Mouse (Mus musculus) neural tube, embryonic 12.5 days (tissue): Measurements from ENCODE around the gene Soga1. TPM values are rescaled to one million over a fixed set of nuclear protein-coding genes. Genes with fewer than 3 reads are reported as not detected.

Source experiments
- ATAC-seq: fragments of 200-750 bp; cut with Nextera tagmentation; 2 replicates; pipeline ENCODE4 v1.8.0; 2017; ENCODE audit warnings: low read depth, mild to moderate bottlenecking, moderate TSS enrichment, moderate library complexity; ENCODE audit not compliant: low FRiP score
- H3K27ac ChIP-seq: fragments of 300-500 bp; sonication (generic); 2 replicates; pipeline ENCODE4 v1.5.1; 2016
- H3K27me3 ChIP-seq: fragments of 300-500 bp; sonication (generic); replicated peaks from 2 replicates; pipeline ENCODE4 v1.6.1; 2016; ENCODE audit warnings: mild to moderate bottlenecking
- H3K36me3 ChIP-seq: fragments of 300-500 bp; sonication (generic); 2 replicates; pipeline ENCODE4 v1.6.1; 2016; ENCODE audit warnings: mild to moderate bottlenecking
- H3K4me1 ChIP-seq: fragments of 300-500 bp; sonication (generic); 2 replicates; pipeline ENCODE4 v1.6.1; 2016
- H3K4me2 ChIP-seq: fragments of 300-500 bp; sonication (generic); replicated peaks from 2 replicates; pipeline ENCODE4 v1.6.1; 2016; ENCODE audit warnings: mild to moderate bottlenecking
- H3K4me3 ChIP-seq: fragments of 300-500 bp; sonication (generic); 2 replicates; pipeline ENCODE4 v1.5.1; 2016
- H3K9ac ChIP-seq: fragments of 300-500 bp; sonication (generic); 2 replicates; pipeline ENCODE4 v1.6.1; 2016; ENCODE audit warnings: mild to moderate bottlenecking
- H3K9me3 ChIP-seq: fragments of 300-500 bp; sonication (generic); 2 replicates; pipeline ENCODE4 v1.6.1; 2016; ENCODE audit warnings: mild to moderate bottlenecking
- WGBS: fragments of 180-500 bp; shearing (Covaris S2); methylation state at CpG from one replicate; pipeline ENCODE4 v1.1.7; 2016; 5-methylcytosine and 5-hydroxymethylcytosine counted together
- polyA plus RNA-seq: library from polyadenylated mRNA; unstranded; fragments of >200 nt; fragmentation: Nextera tagmentation; extraction: Ambion mirVana; gene quantifications from 2 replicates; pipeline ENCODE4 v1.2.1, GENCODE M21; 2016

Gene Soga1
- polyA plus RNA-seq, 1 experiment from 2014 or later, result 6.1 TPM

DNA sequence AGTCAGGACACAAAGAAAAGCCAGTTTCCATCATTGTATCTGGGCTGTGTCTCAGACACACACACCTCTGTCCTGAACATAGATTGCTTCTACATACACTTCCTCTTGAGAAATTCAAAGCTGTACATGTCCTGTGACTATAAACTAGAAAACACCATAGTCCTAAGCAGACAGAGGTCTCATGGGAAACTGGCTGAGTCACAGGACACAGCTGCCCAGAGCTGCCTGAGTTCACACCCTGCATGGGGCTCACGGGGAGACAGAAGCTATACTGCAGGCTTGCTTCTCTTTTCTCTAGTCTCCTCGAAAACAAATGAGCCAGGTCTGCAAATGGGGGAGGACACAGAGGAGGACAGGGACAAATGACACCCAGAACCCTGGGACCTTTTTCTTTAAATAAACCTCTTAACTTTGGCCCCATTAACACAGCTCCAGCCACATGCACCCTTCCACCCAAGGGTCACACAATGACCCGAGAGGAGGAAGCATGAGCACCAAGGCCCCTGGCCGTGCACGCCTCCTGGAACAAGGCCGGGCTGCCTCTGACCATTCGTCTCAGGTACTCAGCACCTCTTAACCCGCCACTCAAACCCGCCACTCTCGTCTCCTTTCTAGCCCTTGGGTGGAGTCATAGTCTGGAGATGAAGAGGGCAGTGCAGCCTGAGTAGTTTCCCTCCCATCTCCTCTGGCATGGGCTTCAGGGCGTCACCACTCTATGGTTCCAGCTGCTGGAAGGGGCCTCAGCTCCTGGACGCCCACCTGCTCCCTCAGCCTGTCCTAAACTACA lies 20.7 kb upstream of the Soga1 start:
- H3K4me2 ChIP-seq, result no peak overlapping the region
- H3K27ac ChIP-seq, result no peak overlapping the region
- peaks cover 30% of the 10 kb centered on the region for H3K36me3 ChIP-seq
- H3K9ac ChIP-seq, result no peak overlapping the region
- H3K27me3 ChIP-seq, result no peaks in the 10 kb centered on the region
- H3K4me3 ChIP-seq, result no peak overlapping the region
- H3K9me3 ChIP-seq, result no peaks in the 10 kb centered on the region
- no peaks in the 10 kb centered on the region for H3K4me1 ChIP-seq
- no peak for ATAC-seq
- 81% methylated on average over 12 of the region's 12 CpGs for WGBS

DNA sequence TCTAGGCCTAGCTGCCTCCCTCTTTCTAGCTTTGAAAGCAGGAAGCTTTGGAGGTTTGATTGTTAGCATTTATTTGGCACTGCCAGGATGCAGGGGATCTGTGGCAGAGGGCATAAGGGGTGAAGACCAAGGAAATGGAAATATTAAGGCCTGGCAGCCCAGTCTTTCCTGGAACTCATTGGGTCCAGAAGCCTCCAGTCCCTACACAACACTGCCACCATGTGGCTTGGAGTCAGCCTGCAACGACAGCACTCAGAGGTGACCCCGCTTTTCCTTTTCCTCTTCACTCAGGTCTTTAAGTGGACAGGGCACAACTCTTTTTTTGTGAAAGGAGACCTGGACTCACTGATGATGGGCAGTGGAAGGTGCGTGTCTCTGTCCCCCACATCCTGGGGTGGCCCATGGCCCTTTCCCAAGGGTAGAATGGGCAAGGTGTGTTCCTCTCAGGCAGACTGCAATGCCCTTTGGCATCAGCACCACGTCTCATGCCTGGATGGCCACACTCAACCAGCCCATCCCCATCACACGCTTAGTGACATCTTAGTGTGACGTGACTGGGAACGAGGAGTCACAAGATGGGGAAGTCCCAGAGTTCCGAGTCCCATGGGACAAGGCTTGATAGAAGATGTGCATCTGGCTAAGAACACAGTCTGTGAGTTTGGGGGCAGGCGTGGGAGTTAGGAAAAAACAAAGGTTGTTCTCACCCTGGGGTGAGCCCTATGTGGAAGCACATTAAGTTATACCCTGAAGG lies 16.1 kb upstream of the Soga1 start:
- Histone ChIP-seq H3K4me2 (no peak overlapping the region), H3K27ac (no peak overlapping the region), H3K9me3 (no peaks in the 10 kb centered on the region), H3K9ac (no peak overlapping the region), H3K36me3 (peaks cover 8% of the 10 kb centered on the region; the same call in 1 of the 2 replicates), H3K27me3 (no peaks in the 10 kb centered on the region), H3K4me3 (no peak overlapping the region), H3K4me1 (no peaks in the 10 kb centered on the region)
- 66% methylated on average over 9 of the region's 9 CpGs for WGBS
- ATAC-seq, result no peak

- no peak for ATAC-seq
- no peak overlapping the region for H3K4me3 ChIP-seq
Observed at GRCm38 (mm10) chr2:157092024-157092423, 13.0 kb upstream of the Soga1 start.

GRCm38 (mm10) chr2:157087536-157088317 lies 8.7 kb upstream of the Soga1 start:
- 84% methylated on average over 14 of the region's 14 CpGs for WGBS
- peaks cover 4% of the 10 kb centered on the region; the same call in 1 of the 2 replicates for H3K4me1 ChIP-seq
- H3K9me3 ChIP-seq, result no peaks in the 10 kb centered on the region
- H3K27ac ChIP-seq, result no peak overlapping the region
- H3K9ac ChIP-seq, result no peak overlapping the region
- ATAC-seq, result no peak
- no peaks in the 10 kb centered on the region for H3K27me3 ChIP-seq
- no peak overlapping the region for H3K4me3 ChIP-seq
- no peak overlapping the region for H3K4me2 ChIP-seq
- H3K36me3 ChIP-seq, result no peaks in the 10 kb centered on the region

More at GRCm38 (mm10) chr2:157092024-157092423, 13.0 kb upstream of the Soga1 start:
- Histone ChIP-seq H3K36me3 (no peaks in the 10 kb centered on the region), H3K27me3 (no peaks in the 10 kb centered on the region), H3K27ac (no peak overlapping the region), H3K9me3 (no peaks in the 10 kb centered on the region), H3K4me2 (no peak overlapping the region), H3K9ac (no peak overlapping the region), H3K4me1 (no peaks in the 10 kb centered on the region)
- WGBS, result 63% methylated on average over 8 of the region's 8 CpGs

- WGBS, result 87% methylated on average over 8 of the region's 8 CpGs
- no peaks in the 10 kb centered on the region for H3K27me3 ChIP-seq
- H3K36me3 ChIP-seq, result no peaks in the 10 kb centered on the region
- no peaks in the 10 kb centered on the region for H3K9me3 ChIP-seq
- H3K4me2 ChIP-seq, result no peak within 1 kb of the TSS
- no peak within 1 kb of the TSS for H3K27ac ChIP-seq
- no peak within 1 kb of the TSS for H3K9ac ChIP-seq
- H3K4me3 ChIP-seq, result no peak within 1 kb of the TSS
- peaks cover 9% of the 10 kb centered on the region for H3K4me1 ChIP-seq
- no peak for ATAC-seq
Observed at GRCm38 (mm10) chr2:157086796-157087195, 7.7 kb upstream of the Soga1 start, which contains the start of gene Tldc2. Gene Tldc2 (plus strand): TSS chr2:157087055.

DNA sequence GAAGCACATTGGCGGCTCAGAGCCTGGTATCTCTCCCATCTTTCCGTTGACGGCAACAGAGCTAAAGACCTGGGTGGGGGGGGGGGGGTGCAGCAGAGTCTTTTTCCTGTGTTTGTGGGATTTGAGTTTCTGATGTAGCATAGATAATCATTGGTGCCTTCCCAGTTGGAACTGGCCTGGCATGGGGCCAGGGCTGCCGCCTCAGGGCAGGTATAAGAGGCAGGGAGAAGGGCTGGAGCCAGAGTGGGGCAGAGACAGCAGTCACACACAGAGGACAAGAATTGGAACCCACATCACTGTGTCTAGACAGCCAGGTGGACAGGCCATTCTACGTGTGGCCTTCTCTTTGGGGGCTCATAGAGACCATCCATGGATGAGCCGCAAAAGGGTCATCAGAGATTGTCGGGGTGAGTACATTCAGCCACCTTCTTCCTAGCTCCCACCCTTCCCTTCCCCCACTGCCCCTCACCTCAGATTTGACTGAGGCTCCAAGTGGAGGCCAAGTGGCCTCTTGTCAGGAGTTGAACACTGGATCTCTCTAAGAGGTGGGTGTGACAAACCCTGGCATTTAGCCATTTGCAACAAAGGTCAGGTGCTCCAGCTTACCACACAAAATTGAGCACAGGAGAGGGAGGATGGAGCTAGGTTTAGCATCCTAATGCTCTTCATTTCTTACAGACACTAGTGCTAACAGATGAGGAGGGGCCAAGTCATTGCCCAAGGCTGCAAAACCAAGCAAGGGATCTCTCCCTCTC lies 6.0 kb upstream of the Soga1 start:
- 91% methylated on average over 7 of the region's 7 CpGs for WGBS
- H3K9ac ChIP-seq, result no peak overlapping the region
- H3K36me3 ChIP-seq, result no peaks in the 10 kb centered on the region
- no peak overlapping the region for H3K4me3 ChIP-seq
- H3K4me1 ChIP-seq, result peaks cover 12% of the 10 kb centered on the region
- ATAC-seq, result no peak
- H3K9me3 ChIP-seq, result no peaks in the 10 kb centered on the region
- no peaks in the 10 kb centered on the region for H3K27me3 ChIP-seq
- H3K27ac ChIP-seq, result no peak overlapping the region
- H3K4me2 ChIP-seq, result no peak overlapping the region

DNA sequence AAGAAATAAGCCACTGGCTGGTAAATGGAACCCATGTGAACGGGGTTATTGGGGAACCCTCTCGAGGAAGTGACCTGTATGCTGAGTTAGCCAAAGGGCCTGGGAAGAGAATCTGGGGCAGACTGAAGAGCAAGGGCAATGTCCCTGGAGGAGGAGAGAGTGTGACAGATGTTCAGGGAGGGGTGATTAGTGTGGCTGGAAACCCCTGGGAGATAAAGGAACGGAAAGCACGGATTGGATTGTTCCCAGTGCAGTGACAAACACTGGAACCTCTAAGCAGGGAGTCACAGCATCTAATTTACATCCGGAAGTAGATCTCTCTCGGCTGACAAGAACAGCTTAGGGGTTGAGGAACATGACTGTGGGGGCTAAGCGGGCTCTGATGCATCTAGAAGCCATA lies 2.9 kb upstream of the Soga1 start:
- WGBS, result 38% methylated on average over 7 of the region's 7 CpGs
- peaks cover 26% of the 10 kb centered on the region for H3K4me1 ChIP-seq
- no peaks in the 10 kb centered on the region for H3K27me3 ChIP-seq
- H3K36me3 ChIP-seq, result no peaks in the 10 kb centered on the region
- no peaks in the 10 kb centered on the region for H3K9me3 ChIP-seq
- ATAC-seq, result no peak
- no peak overlapping the region for H3K27ac ChIP-seq
- H3K4me2 ChIP-seq, result no peak overlapping the region
- no peak overlapping the region for H3K4me3 ChIP-seq
- no peak overlapping the region for H3K9ac ChIP-seq

GRCm38 (mm10) chr2:157081331-157081730 lies 2.3 kb upstream of the Soga1 start:
- Histone ChIP-seq H3K27ac (no peak overlapping the region), H3K36me3 (peaks cover 4% of the 10 kb centered on the region; the same call in 1 of the 2 replicates), H3K4me1 (peaks cover 33% of the 10 kb centered on the region), H3K9me3 (no peaks in the 10 kb centered on the region), H3K27me3 (no peaks in the 10 kb centered on the region), H3K4me2 (no peak overlapping the region), H3K9ac (no peak overlapping the region), H3K4me3 (no peak overlapping the region)
- no peak for ATAC-seq
- WGBS, result 95% methylated on average over 8 of the region's 8 CpGs

GRCm38 (mm10) chr2:157079701-157080180 lies 687 bp upstream of the Soga1 start:
- H3K4me3 ChIP-seq, result peak overlapping the region; percentile 100
- 0 out of 2 replicates have a peak, but pooled peaks have one; percentile 10 for ATAC-seq
- H3K9ac ChIP-seq, result peak overlapping the region; percentile 99
- no peaks in the 10 kb centered on the region for H3K9me3 ChIP-seq
- peaks cover 45% of the 10 kb centered on the region for H3K4me1 ChIP-seq
- WGBS, result 10% methylated on average over 16 of the region's 16 CpGs
- peaks cover 6% of the 10 kb centered on the region; the same call in 1 of the 2 replicates for H3K36me3 ChIP-seq
- peak overlapping the region; percentile 98 for H3K27ac ChIP-seq
- H3K4me2 ChIP-seq, result peak overlapping the region; percentile 98
- H3K27me3 ChIP-seq, result no peaks in the 10 kb centered on the region

DNA sequence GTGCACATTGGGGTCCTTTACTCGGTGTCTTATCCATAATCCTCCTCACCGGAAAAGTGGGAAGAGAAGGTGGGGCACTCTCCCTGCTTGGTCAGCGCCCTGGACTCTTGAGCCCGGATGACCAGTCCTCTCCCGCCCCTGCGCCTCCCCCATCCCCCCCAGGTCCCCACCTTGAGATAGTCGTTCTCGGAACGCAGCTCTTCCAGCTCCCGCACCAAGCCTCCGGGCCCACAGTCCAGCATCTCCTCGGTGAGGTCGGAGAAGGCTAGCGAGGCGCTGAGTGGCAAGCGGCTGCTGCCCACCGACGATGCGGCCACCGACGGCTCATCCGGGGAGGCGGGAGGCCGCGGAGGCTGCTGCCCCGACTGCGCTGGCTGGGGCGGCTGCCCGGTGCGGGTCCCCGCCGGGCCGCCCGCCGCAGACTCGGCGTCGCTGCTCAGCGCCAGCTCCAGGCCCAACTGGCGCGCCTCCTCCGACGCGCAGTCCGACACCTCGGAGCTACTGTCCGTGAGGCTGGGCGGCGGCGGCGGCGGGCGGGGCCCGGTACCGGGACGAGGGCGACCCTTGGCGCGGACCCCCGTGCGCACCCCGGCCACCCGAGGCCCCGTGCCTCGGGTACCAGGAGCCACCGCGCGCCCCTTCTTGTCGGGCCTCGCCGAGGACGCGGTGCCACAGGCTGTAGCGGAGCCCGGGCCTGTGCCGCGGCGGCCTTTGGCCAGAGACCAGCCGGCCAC lies 828 bp downstream of the Soga1 start:
- Histone ChIP-seq H3K9ac (peak overlapping the region; percentile 99), H3K4me1 (peaks cover 60% of the 10 kb centered on the region)
- WGBS, result under 1% methylated on average over 79 of the region's 79 CpGs

DNA sequence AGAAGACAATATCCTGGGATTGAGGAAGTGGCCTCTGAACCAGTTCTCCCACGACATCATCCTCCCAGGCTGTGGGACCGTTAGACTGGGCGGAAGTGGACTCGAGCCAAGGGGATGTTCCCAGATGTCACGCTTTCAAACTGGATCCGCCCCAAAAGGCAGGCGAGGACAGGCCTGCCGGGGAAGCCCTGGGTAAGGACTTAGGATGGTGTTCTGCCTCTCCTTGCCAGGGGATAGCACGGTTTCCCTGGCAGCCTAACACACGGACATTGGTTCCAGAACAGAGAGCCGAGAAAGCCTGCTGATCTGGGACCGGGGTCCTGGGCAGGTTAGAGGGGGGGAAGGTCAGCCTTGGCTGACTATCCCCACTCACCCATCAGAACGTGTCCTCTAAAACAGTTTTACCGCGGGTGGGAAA lies 1.4 kb downstream of the Soga1 start:
- ATAC-seq, result no peak
- H3K4me3 ChIP-seq, result peak overlapping the region; percentile 100
- no peaks in the 10 kb centered on the region for H3K9me3 ChIP-seq
- H3K27ac ChIP-seq, result no peak overlapping the region
- peak overlapping the region; percentile 99 for H3K9ac ChIP-seq
- under 1% methylated on average over 15 of the region's 15 CpGs for WGBS
- peak overlapping the region; percentile 98 for H3K4me2 ChIP-seq
- H3K27me3 ChIP-seq, result no peaks in the 10 kb centered on the region
- peaks cover 16% of the 10 kb centered on the region for H3K36me3 ChIP-seq
- H3K4me1 ChIP-seq, result peaks cover 65% of the 10 kb centered on the region

More for the DNA sequence above, 828 bp downstream of the Soga1 start:
- peaks cover 12% of the 10 kb centered on the region for H3K36me3 ChIP-seq
- H3K27ac ChIP-seq, result peak overlapping the region; percentile 98
- no peaks in the 10 kb centered on the region for H3K9me3 ChIP-seq
- peak overlapping the region; percentile 98 for H3K4me2 ChIP-seq
- ATAC-seq, result peak; percentile 11
- H3K4me3 ChIP-seq, result peak overlapping the region; percentile 100
- no peaks in the 10 kb centered on the region for H3K27me3 ChIP-seq
